In the genomic region with DNA sequence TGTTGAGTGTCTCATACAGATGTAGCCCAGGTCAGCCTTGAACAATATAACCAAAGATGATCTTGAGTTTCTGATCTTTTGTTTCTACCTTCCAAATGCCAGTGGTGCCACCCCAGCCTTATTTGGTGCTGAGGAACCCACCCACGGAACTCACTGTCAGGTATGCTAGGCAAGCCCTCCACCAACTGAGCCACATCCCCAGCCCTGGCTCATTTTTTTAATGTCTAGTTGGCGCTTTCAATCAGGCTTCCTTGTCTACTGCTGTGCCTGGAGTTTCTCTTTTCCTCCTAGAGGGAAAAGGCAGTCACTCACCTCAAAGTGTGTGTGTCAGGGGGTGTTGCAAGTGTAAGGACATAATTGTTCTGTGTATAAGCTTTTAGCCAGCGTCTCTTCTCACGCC, we compare ENCODE assay signal across 20 mouse cellular contexts. TPM values are rescaled to one million over a fixed set of nuclear protein-coding genes. Genes with fewer than 3 reads are reported as not detected.
A peak's percentile ranks its signal among the peaks of the same experiment; 100 is the strongest.
DNase-seq lines count a peak whose midpoint lies in the region; ATAC-seq and TF ChIP-seq lines count a peak whose summit lies in the region.
"Had no signal": no experiment of that assay in that cellular context is flagged by ENCODE, and none has a peak within 500 bp of the region (broad histone marks: within the 10 kb centered on the region; RNA-seq: fewer than 3 reads in every experiment).

No protein-coding gene starts in this region.

- H3K79me2 ChIP-seq in CH12.LX (replicated peaks; ENCODE audit: control insufficient read depth, extremely low read depth, insufficient read depth, poor library complexity, severe bottlenecking) (peaks cover 33% of the 10 kb centered on the region), macrophage (ENCODE audit: inconsistent target) (peaks cover 23% of the 10 kb centered on the region)

- dilution Hi-C loops in CH12.LX (cut with MboI; ENCODE audit: extremely low pct_ligation_motif_present, extremely low pct_unique_long_range_greater_than_20kb, low sequenced_read_pairs) = no loop called here

- no peak for DNase-seq in kidney, adult 2 months
- DNase-seq in kidney, adult 9 months = no peak
- DNase-seq in CH12.LX (ENCODE audit: extremely low read depth) = no peak
- no peak for DNase-seq in c-Kit-positive CD71-positive TER-119-positive erythroid progenitor cells, embryonic 14.5 days (ENCODE audit: low spot score)
- DNase-seq in left cerebral cortex, postnatal 14 days (ENCODE audit: low spot score in 2 of 2) = no peak
- DNase-seq in layer of hippocampus, adult 2 months (ENCODE audit: low spot score in 2 of 2) = no peak
- DNase-seq: adrenal gland, adult 8-10 months; cerebellum, adult 8-10 months; kidney, adult 8-10 months; lung, postnatal 10 days; right cerebral cortex, postnatal 25 days; thymus, adult 2 months had no signal

- peak overlapping the region; percentile 30 for H3K4me3 ChIP-seq in kidney, adult 2 months (ENCODE audit: insufficient read depth, low read depth, low read length)
- H3K4me3 ChIP-seq in CH12.LX (replicated peaks in 1 of 3; ENCODE audit: low read depth in 2 of 3, low read length in 2 of 3, poor library complexity in 1 of 3) (peak overlapping the region in 2 of 3 experiments; percentile 98), macrophage (ENCODE audit: inconsistent target) (no peak overlapping the region)
- H3K4me3 ChIP-seq in intestine, postnatal 0 days (ENCODE audit: low read depth, low read length) = peak overlapping the region; percentile 78; the same call in 1 of the 2 replicates
- no peak overlapping the region for H3K4me3 ChIP-seq in layer of hippocampus, adult 2 months
- H3K4me3 ChIP-seq: embryonic facial prominence, embryonic 12.5 days; forebrain, embryonic 15.5 days; heart, embryonic 12.5 days; hindbrain, embryonic 15.5 days; neural tube, embryonic 13.5 days had no signal

- H3K4me1 ChIP-seq in kidney, adult 2 months (ENCODE audit: control insufficient read depth, insufficient read depth, low read length) = peaks cover 6% of the 10 kb centered on the region
- peaks cover under 1 to 32% of the 10 kb centered on the region in 2 experiments; a peak in 3 of 4 replicates for H3K4me1 ChIP-seq in CH12.LX (ENCODE audit: control insufficient read depth in 1 of 2, insufficient read depth in 2 of 2)
- H3K4me1 ChIP-seq in intestine, postnatal 0 days (replicated peaks; ENCODE audit: control insufficient read depth, insufficient read depth, low read length) = no peaks in the 10 kb centered on the region; the same call in 1 of the 2 replicates

- TF ChIP-seq EP300 in CH12.LX (IDR thresholded peaks at IDR 0.05; ENCODE audit: low read length) = no peak

- TF ChIP-seq RAD21 in CH12.LX (IDR thresholded peaks at IDR 0.05; ENCODE audit: low read depth, low read length) = no peak

- no peaks in the 10 kb centered on the region for H3K27me3 ChIP-seq in kidney, adult 2 months (replicated peaks; ENCODE audit: control insufficient read depth, insufficient read depth, low read length)
- H3K27me3 ChIP-seq in CH12.LX (replicated peaks) = no peaks in the 10 kb centered on the region
- no peaks in the 10 kb centered on the region for H3K27me3 ChIP-seq in intestine, postnatal 0 days (replicated peaks; ENCODE audit: control insufficient read depth, insufficient read depth, low read length)
- H3K27me3 ChIP-seq: embryonic facial prominence, embryonic 12.5 days; forebrain, embryonic 15.5 days; heart, embryonic 12.5 days; hindbrain, embryonic 15.5 days; neural tube, embryonic 13.5 days had no signal

- H3K9ac ChIP-seq in CH12.LX (ENCODE audit: insufficient read depth, low read depth) = peak overlapping the region; percentile 15; the same call in 1 of the 2 replicates
- H3K9ac ChIP-seq in intestine, postnatal 0 days (ENCODE audit: low read depth, low read length) = no peak overlapping the region
- H3K9ac ChIP-seq: embryonic facial prominence, embryonic 12.5 days; forebrain, embryonic 15.5 days; heart, embryonic 12.5 days; hindbrain, embryonic 15.5 days; neural tube, embryonic 13.5 days had no signal

- peaks cover 6% of the 10 kb centered on the region; the same call in 1 of the 2 replicates for H3K36me3 ChIP-seq in kidney, adult 2 months (ENCODE audit: control insufficient read depth, insufficient read depth, low read length)
- H3K36me3 ChIP-seq in CH12.LX (replicated peaks in 1 of 2; ENCODE audit: control insufficient read depth in 1 of 2, insufficient read depth in 1 of 2, low read length in 1 of 2) (peaks cover 17 to 44% of the 10 kb centered on the region in 2 experiments), macrophage (ENCODE audit: inconsistent target) (no peaks in the 10 kb centered on the region)
- H3K36me3 ChIP-seq in intestine, postnatal 0 days (ENCODE audit: control insufficient read depth, insufficient read depth) = peaks cover 12% of the 10 kb centered on the region

- H3K27ac ChIP-seq in kidney, adult 2 months (ENCODE audit: insufficient read depth, low read depth, low read length) = no peak overlapping the region
- H3K27ac ChIP-seq in CH12.LX (ENCODE audit: insufficient read depth, low read depth) = no peak overlapping the region
- H3K27ac ChIP-seq in intestine, postnatal 0 days (ENCODE audit: low read depth, low read length) = peak overlapping the region; percentile 69
- H3K27ac ChIP-seq in macrophage = peak overlapping the region; percentile 63
- H3K27ac ChIP-seq in layer of hippocampus, adult 2 months = no peak overlapping the region
- H3K27ac ChIP-seq: embryonic facial prominence, embryonic 12.5 days; forebrain, embryonic 15.5 days; hindbrain, embryonic 15.5 days; neural tube, embryonic 13.5 days had no signal

- WGBS in kidney, adult 2 months = 70% methylated on average over 4 of the region's 4 CpGs
- 73% methylated on average over 4 of the region's 4 CpGs for WGBS in intestine, postnatal 0 days
- 88% methylated on average over 4 of the region's 4 CpGs for WGBS in macrophage (ENCODE audit: missing documents)

- TF ChIP-seq CTCF in kidney, adult 2 months (conservative IDR thresholded peaks at IDR 0.05; ENCODE audit: insufficient read depth, insufficient read length, low read depth, low read length) = no peak
- TF ChIP-seq CTCF in CH12.LX (conservative IDR thresholded peaks at IDR 0.05 in 1 of 2, IDR thresholded peaks at IDR 0.05 in 1 of 2; ENCODE audit: low read depth in 2 of 2, low read length in 2 of 2) = no peak
- TF ChIP-seq CTCF in intestine, postnatal 0 days (IDR thresholded peaks at IDR 0.05; ENCODE audit: low read depth) = no peak
- no peak for TF ChIP-seq CTCF in layer of hippocampus, adult 2 months (conservative IDR thresholded peaks at IDR 0.05)

- intact Hi-C loops in left cerebral cortex, postnatal 14 days (cut with DNase I) = no loop called here

- in situ Hi-C loops in CH12.LX (cut with MboI; ENCODE audit: low pct_ligation_motif_present, low pct_unique_long_range_greater_than_20kb, low sequenced_read_pairs) = no loop called here

- no peak for ATAC-seq in intestine, postnatal 0 days
- ATAC-seq: CD4-positive, CD25-positive, alpha-beta regulatory T cell, adult 4 months; forebrain, embryonic 15.5 days had no signal

- no peak for TF ChIP-seq POLR2A in kidney, adult 2 months (IDR thresholded peaks at IDR 0.05; ENCODE audit: low read depth, low read length)
- TF ChIP-seq POLR2A in CH12.LX (IDR thresholded peaks at IDR 0.05; ENCODE audit: low read depth, low read length) = no peak

- H3K4me2 ChIP-seq in CH12.LX (ENCODE audit: insufficient read depth, low read depth, poor library complexity, severe bottlenecking) = peak overlapping the region; percentile 98
- H3K4me2 ChIP-seq in intestine, postnatal 0 days (replicated peaks; ENCODE audit: low read depth) = peak overlapping the region; percentile 89
- H3K4me2 ChIP-seq: embryonic facial prominence, embryonic 12.5 days; forebrain, embryonic 15.5 days; heart, embryonic 12.5 days; hindbrain, embryonic 15.5 days; neural tube, embryonic 13.5 days had no signal

- H3K9me3 ChIP-seq in CH12.LX (replicated peaks; ENCODE audit: low read length) = peaks cover 13% of the 10 kb centered on the region
- no peaks in the 10 kb centered on the region for H3K9me3 ChIP-seq in intestine, postnatal 0 days (ENCODE audit: control insufficient read depth)
- H3K9me3 ChIP-seq: forebrain, embryonic 15.5 days; hindbrain, embryonic 15.5 days had no signal

RNA-seq across cellular contexts. Expression of a gene that starts 2.8 kb away (rescaled TPM):
- 153 and 156 TPM in 2 replicates for polyA plus RNA-seq in kidney, adult 2 months (2012; rRNA removed)
- 209 and 215 TPM in 2 replicates for total RNA-seq in CH12.LX (2012; rRNA removed)
- 203 and 223 TPM in 2 replicates for total RNA-seq in CH12.LX (2014; rRNA removed)
- 158 and 159 TPM in 2 replicates for polyA plus RNA-seq in CH12.LX (2012; ENCODE audit: insufficient read length, low read depth)
- polyA plus RNA-seq in intestine, postnatal 0 days (2015; fragmentation: Nextera tagmentation; extraction: Ambion mirVana) = 335 and 364 TPM in 2 replicates
- 10 to 100 TPM in 15 of 26 experiments, 1 to 10 TPM in 11; 1.8 to 76.5 (median 14.2) TPM for total RNA-seq in macrophage (2018; cell fraction: chromatin; rRNA removed)
- 100 to 1,000 TPM in 1 of 26 experiments, 10 to 100 TPM in 25; 13.6 to 109 (median 45.9) TPM for total RNA-seq in macrophage (2018; cell fraction: cytosol; rRNA removed)
- total RNA-seq in macrophage (2018; cell fraction: nucleus; rRNA removed) = 100 to 1,000 TPM in 1 of 26 experiments, 10 to 100 TPM in 22, 1 to 10 TPM in 3; 5.1 to 115 (median 32.6) TPM
- 19.7 to 40.4 TPM (median 38.9 TPM) in 3 replicates for polyA plus RNA-seq in macrophage (2018)
- total RNA-seq in left cerebral cortex, postnatal 14 days (2021) = 10 to 100 TPM; 45.9 to 50.3 TPM
- total RNA-seq in layer of hippocampus, adult 2 months (2021) = 10 to 100 TPM; 40.0 to 46.7 TPM

RNA-seq across cellular contexts. Expression of a gene that starts 10.6 kb away (rescaled TPM):
- polyA plus RNA-seq in kidney, adult 2 months (2012; rRNA removed) = 68.9 and 70.5 TPM in 2 replicates
- 296 and 352 TPM in 2 replicates for total RNA-seq in CH12.LX (2012; rRNA removed)
- total RNA-seq in CH12.LX (2014; rRNA removed) = 197 and 221 TPM in 2 replicates
- 197 and 210 TPM in 2 replicates for polyA plus RNA-seq in CH12.LX (2012; ENCODE audit: insufficient read length, low read depth)
- polyA plus RNA-seq in intestine, postnatal 0 days (2015; fragmentation: Nextera tagmentation; extraction: Ambion mirVana) = 75.2 and 80.9 TPM in 2 replicates
- 1 to 10 TPM in 5 of 26 experiments, not detected in 21; 1.4 to 4.0 (median 1.5) TPM for total RNA-seq in macrophage (2018; cell fraction: chromatin; rRNA removed)
- 10 to 100 TPM; 15.8 to 36.1 (median 24.0) TPM for total RNA-seq in macrophage (2018; cell fraction: cytosol; rRNA removed)
- total RNA-seq in macrophage (2018; cell fraction: nucleus; rRNA removed) = 1 to 10 TPM; 1.1 to 9.8 (median 3.8) TPM
- polyA plus RNA-seq in macrophage (2018) = 15.9 to 45.9 TPM (median 27.1 TPM) in 3 replicates
- total RNA-seq in left cerebral cortex, postnatal 14 days (2021) = 10 to 100 TPM; 32.1 to 38.3 TPM
- 10 to 100 TPM; 18.3 to 23.8 TPM for total RNA-seq in layer of hippocampus, adult 2 months (2021)

RNA-seq across cellular contexts. Expression of a gene that starts 25.0 kb away (rescaled TPM):
- polyA plus RNA-seq in kidney, adult 2 months (2012; rRNA removed) = 2.9 and 7.2 TPM in 2 replicates
- total RNA-seq in CH12.LX (2012; rRNA removed) (49.1 and 69.0 TPM in 2 replicates), CH12.LX (2014; rRNA removed) (36.7 and 43.9 TPM in 2 replicates)
- polyA plus RNA-seq in CH12.LX (2012; ENCODE audit: insufficient read length, low read depth) (164 and 177 TPM in 2 replicates), macrophage (2018) (5.5 to 18.7 TPM (median 12.0 TPM) in 3 replicates)
- 0.69 and 0.87 TPM in 2 replicates for polyA plus RNA-seq in intestine, postnatal 0 days (2015; fragmentation: Nextera tagmentation; extraction: Ambion mirVana)
- 1,000 to 10,000 TPM in 1 of 26 experiments, 100 to 1,000 TPM in 9, 10 to 100 TPM in 10, 1 to 10 TPM in 6; 3.3 to 1,078 (median 68.2) TPM for total RNA-seq in macrophage (2018; cell fraction: chromatin; rRNA removed)
- 100 to 1,000 TPM in 4 of 26 experiments, 10 to 100 TPM in 10, 1 to 10 TPM in 12; 3.5 to 139 (median 22.0) TPM for total RNA-seq in macrophage (2018; cell fraction: cytosol; rRNA removed)
- 100 to 1,000 TPM in 12 of 26 experiments, 10 to 100 TPM in 13, 1 to 10 TPM in 1; 8.1 to 442 (median 79.9) TPM for total RNA-seq in macrophage (2018; cell fraction: nucleus; rRNA removed)
- under 1 TPM; 0.59 to 0.72 TPM for total RNA-seq in left cerebral cortex, postnatal 14 days (2021)
- under 1 TPM; 0.20 to 0.36 TPM for total RNA-seq in layer of hippocampus, adult 2 months (2021)

RNA-seq across cellular contexts. Expression of a gene that starts 27.0 kb away (rescaled TPM):
- polyA plus RNA-seq in kidney, adult 2 months (2012; rRNA removed) = 48.4 and 85.5 TPM in 2 replicates
- 26.5 and 29.8 TPM in 2 replicates for total RNA-seq in CH12.LX (2012; rRNA removed)
- total RNA-seq in CH12.LX (2014; rRNA removed) = 23.9 and 27.0 TPM in 2 replicates
- polyA plus RNA-seq in CH12.LX (2012; ENCODE audit: insufficient read length, low read depth) = 34.7 and 35.5 TPM in 2 replicates
- 17.6 and 19.8 TPM in 2 replicates for polyA plus RNA-seq in intestine, postnatal 0 days (2015; fragmentation: Nextera tagmentation; extraction: Ambion mirVana)
- 10 to 100 TPM in 24 of 26 experiments, 1 to 10 TPM in 2; 4.1 to 36.9 (median 18.8) TPM for total RNA-seq in macrophage (2018; cell fraction: chromatin; rRNA removed)
- total RNA-seq in macrophage (2018; cell fraction: cytosol; rRNA removed) = 1 to 10 TPM; 3.9 to 9.6 (median 6.6) TPM
- 10 to 100 TPM in 18 of 26 experiments, 1 to 10 TPM in 8; 6.5 to 27.8 (median 13.3) TPM for total RNA-seq in macrophage (2018; cell fraction: nucleus; rRNA removed)
- 2.3 to 8.3 TPM (median 8.1 TPM) in 3 replicates for polyA plus RNA-seq in macrophage (2018)
- 10 to 100 TPM; 62.0 to 63.9 TPM for total RNA-seq in left cerebral cortex, postnatal 14 days (2021)
- total RNA-seq in layer of hippocampus, adult 2 months (2021) = 10 to 100 TPM; 68.3 to 69.2 TPM

RNA-seq across cellular contexts. Expression of a gene that starts 38.2 kb away (rescaled TPM):
- 24.1 and 38.4 TPM in 2 replicates for polyA plus RNA-seq in kidney, adult 2 months (2012; rRNA removed)
- total RNA-seq in CH12.LX (2012; rRNA removed) (73.8 and 92.3 TPM in 2 replicates), CH12.LX (2014; rRNA removed) (42.1 and 42.7 TPM in 2 replicates)
- polyA plus RNA-seq in CH12.LX (2012; ENCODE audit: insufficient read length, low read depth) (147 and 171 TPM in 2 replicates), macrophage (2018) (0.75 to 2.4 TPM (median 1.9 TPM) in 3 replicates)
- 6.3 and 6.6 TPM in 2 replicates for polyA plus RNA-seq in intestine, postnatal 0 days (2015; fragmentation: Nextera tagmentation; extraction: Ambion mirVana)
- total RNA-seq in macrophage (2018; cell fraction: chromatin; rRNA removed) = 1 to 10 TPM in 16 of 26 experiments, not detected in 10; 1.4 to 7.7 (median 3.5) TPM
- total RNA-seq in macrophage (2018; cell fraction: cytosol; rRNA removed) = 1 to 10 TPM in 3 of 26 experiments, under 1 TPM in 20, not detected in 3; 0.18 to 1.8 (median 0.47) TPM
- total RNA-seq in macrophage (2018; cell fraction: nucleus; rRNA removed) = 10 to 100 TPM in 5 of 26 experiments, 1 to 10 TPM in 19, under 1 TPM in 2; 0.89 to 12.9 (median 2.4) TPM
- total RNA-seq in left cerebral cortex, postnatal 14 days (2021) = 1 to 10 TPM; 5.9 to 6.3 TPM
- 1 to 10 TPM; 5.0 to 6.3 TPM for total RNA-seq in layer of hippocampus, adult 2 months (2021)

Comparison
In these comparisons a context has a peak if more than half of its experiments do, and no peak if none do; other contexts are left out.
1. H3K27ac ChIP-seq: peak in intestine, postnatal 0 days (single experiment) and macrophage (single experiment); none in kidney, adult 2 months (single experiment), CH12.LX (single experiment) and layer of hippocampus, adult 2 months (single experiment).
2. H3K4me3 ChIP-seq: peak in kidney, adult 2 months (single experiment), CH12.LX (2 of 3) and intestine, postnatal 0 days (single experiment); none in macrophage (single experiment) and layer of hippocampus, adult 2 months (single experiment).